Mouse (Mus musculus) lung, postnatal 4 days (tissue): ENCODE data around the gene Aplf.

ENCODE experiments used
- DNase-seq, 2 experiments: peaks; one replicate each; pipeline ENCODE4 v3.0.0; 2021

The Aplf gene

GRCm38 (mm10) chr6:87621281-87621680 is 50.7 kb downstream of the Aplf start:
- peak; percentile 68 to 85 for DNase-seq

GRCm38 (mm10) chr6:87618021-87618420 is 54.0 kb downstream of the Aplf start:
- no peak for DNase-seq

- no peak for DNase-seq
Measured at GRCm38 (mm10) chr6:87615696-87616083, 56.3 kb downstream of the Aplf start.

- peak; percentile 53 to 72 for DNase-seq
Measured at GRCm38 (mm10) chr6:87614794-87615695, 56.9 kb downstream of the Aplf start.

- peak; percentile 78 for DNase-seq
Measured at GRCm38 (mm10) chr6:87599825-87600224, 72.2 kb downstream of the Aplf start.

DNA sequence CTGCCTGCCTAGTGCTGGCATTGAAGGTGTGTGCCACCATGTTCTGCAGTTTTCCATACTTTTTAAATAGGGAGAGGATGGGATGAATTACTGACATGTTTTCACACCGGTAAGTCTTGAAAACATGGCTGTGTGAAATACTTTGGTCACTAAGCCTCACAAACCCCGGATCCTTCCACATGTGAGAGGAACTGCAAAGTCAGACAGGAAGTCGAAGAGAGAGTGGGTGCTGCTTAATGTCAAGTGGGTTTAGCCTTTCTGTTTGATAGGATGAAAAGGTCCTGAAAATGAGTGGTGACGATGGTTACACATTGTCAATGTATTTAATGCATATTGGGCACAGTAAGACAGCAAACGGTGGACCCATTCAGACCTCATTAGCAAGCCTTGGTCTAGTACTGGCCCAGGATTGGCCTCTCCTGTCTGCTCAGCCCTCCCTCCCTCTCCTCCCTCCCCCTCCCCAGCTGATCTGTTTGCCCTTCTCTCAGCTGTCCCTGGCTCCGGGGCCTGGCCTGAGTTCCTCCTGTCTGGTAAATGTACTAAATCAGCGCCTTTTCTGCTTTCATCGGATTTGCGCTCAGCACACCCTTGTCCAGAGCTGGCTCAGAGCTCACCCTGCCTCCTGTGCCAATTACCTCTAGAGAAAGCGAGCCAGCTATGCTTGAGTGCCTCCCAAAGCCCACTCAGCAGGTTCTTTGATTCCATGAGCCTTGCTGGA is 74.7 kb downstream of the Aplf start:
- no peak for DNase-seq

DNA sequence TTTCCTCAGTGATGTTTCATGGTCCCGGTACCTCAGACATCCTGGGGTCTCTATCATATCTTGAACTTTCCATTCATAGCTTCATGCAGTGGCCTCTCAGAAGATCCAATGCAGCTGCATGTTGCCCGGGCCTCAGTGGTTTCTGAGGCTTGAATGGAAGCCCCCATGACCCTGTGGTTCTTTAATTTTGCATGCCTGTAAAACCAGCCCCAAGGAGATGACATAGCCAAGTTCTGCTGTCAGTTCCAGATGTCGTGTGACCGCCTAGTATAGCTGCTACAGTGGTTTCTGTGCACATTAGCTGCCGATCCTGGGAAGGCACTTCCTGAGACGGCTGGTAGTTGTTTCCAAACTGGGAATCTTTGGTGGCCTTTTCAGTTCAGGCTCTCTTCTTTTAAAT is 77.8 kb downstream of the Aplf start:
- DNase-seq = no peak

- peak; percentile 50 to 65 for DNase-seq
Measured at GRCm38 (mm10) chr6:87590394-87591281, 81.4 kb downstream of the Aplf start, which contains the start of gene Prokr1. Prokr1 (minus strand) TSS chr6:87590743.

DNA sequence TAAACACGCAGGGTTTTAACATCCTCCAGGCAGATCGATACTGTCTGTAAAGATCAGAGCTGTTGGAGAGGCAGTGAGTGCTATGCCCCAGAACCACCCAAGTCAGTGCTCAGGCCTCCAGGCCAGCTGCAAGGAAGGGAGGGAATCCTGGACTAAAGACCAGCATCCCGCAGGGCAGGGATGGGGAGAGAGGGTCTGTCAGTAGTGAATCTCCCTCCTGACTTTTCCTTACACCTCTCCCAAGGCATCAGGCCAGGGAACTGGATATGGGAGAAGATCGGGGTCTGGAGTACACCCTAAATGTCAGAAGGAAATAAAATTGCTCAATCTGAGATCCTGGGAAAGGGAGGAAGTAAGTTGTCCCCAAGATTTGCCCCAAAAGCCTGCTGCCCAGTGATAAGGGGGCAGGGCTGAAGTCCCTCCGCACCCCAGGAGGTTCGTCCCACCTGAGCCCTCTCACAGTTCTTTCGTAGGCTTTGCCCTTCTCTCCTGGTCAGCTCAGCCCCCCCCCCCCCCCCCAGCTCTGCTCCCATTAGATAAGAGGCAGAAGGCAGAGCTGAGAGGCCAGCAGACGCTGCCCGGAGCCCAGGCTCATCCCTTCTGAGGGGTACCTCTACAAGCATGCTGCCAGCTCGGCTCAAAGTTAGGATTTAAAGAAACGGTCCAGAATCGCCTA is 82.1 kb downstream of the Aplf start:
- no peak for DNase-seq

DNA sequence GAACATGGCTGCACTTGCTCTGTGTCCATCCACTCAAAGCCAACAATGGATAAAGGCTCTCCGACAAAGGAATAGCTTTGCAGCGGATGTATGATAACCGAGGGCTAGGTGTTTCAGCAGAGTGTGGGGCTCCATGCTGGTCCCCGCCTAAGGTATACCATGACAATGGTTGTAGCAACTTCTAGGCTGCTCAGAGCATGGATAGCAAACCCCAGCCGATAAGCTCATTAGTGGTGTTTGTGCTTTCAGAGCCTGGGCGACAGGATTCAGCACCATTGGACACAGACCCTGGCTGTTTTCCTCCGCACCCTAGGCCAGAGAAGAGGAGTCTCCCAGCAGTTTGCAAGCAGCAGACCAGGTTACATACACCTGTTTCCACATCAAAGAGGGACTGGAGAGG is 88.0 kb downstream of the Aplf start:
- no peak for DNase-seq

DNA sequence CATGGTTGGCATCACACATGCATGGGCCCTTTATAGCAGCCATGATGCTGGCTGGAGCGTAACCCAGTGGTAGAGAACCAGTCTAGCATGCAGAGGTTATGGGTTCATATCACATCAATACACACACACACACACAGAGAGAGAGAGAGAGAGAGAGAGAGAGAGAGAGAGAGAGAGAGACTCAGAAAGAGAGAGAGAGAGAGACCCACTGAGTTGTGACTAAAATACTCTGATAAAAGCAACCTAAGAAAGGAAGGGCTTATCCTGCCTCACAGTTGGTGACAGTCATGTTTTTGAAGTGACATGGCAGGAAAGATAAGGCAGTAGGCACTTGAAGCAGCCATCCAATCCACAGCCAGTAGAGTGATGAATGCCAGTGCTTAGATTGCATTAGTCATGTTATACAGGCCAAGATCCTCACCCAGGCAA is 88.8 kb downstream of the Aplf start:
- DNase-seq = no peak

DNA sequence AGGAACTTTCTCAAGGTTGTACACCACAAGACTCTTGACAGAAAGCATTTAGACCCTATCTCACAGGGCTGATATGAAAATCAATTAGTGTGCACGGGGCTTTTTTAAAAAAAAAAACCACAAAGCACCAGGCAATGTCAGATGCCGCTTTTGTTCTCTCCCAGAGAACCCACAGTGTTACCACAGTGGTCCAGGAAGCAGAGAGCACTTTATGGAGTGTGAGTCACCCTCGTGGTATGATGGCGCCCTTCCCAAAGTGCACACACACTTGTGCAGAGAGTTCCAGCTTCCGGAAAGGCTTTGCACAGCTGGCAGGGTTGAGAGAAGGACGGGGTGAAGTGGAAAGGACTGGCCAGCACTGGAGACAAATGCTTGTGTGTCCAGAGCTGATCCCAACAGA is 89.5 kb downstream of the Aplf start:
- DNase-seq = peak; percentile 84 to 90

- no peak for DNase-seq
Measured at GRCm38 (mm10) chr6:87581581-87581980, 90.4 kb downstream of the Aplf start.

DNA sequence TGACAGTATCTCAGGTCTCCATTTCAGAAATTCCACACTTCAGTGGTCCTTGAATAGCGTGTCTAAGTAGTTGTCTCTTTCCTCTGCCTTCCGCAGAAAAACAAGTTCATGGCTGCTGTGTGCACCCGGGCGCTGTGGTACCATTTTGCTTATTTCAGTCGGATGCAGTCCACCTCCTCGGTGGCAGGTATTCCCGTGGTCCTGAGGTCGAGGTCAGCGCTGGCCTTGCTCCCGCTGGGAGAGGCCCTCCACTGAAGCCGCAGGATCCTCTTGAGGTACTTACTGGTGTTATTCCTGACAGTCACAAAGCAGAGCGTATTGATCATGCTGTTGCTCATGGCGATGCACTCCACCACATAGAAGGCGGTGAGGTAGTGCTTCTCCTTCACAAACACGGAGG is 90.9 kb downstream of the Aplf start:
- no peak for DNase-seq
